Mouse (Mus musculus): Measurements from ENCODE around the gene Nkd1.

Nkd1 gene

DNA sequence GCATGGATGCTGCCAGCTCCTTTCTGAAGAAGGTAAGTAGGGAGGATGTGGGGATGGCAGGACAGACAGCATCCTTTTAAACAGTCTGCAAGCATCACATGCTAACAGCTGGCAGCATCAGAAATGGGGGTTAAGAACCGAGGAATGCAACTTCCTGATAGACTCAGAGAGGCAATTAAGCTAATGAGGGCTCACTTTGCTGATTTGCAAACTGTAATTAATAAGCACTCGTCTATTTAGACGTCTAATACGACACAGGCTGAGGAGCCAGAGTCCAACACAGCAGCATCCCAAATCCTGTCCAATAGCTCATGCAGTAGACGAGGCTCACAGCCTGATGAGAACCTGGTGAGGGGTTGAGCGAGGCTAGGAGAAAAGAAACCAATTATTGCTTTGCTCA is 89.1 kb downstream of the Nkd1 start:
- no peak for DNase-seq (ENCODE audit: extremely low spot score)

DNA sequence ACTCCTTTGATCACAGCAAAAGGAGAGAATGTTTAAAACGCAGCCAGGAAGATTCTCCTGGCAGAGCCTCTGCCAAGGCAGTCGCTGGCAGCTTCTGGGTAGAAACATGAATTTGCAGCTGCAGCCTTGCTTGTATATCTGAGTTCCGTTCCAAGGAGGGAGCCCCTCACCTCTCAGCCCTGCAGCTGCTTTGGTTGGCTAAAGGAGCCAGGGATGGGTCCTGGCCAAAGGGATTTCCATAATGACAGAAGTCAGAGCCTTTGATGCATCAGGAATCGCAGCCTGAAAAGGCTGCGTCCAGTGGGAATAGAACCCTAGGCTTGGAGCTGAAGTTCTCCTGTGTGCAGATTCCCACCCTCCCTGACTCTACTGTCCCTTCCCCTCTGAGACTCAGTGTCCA is 93.8 kb downstream of the Nkd1 start:
- DNase-seq (ENCODE audit: extremely low spot score): no peak

DNA sequence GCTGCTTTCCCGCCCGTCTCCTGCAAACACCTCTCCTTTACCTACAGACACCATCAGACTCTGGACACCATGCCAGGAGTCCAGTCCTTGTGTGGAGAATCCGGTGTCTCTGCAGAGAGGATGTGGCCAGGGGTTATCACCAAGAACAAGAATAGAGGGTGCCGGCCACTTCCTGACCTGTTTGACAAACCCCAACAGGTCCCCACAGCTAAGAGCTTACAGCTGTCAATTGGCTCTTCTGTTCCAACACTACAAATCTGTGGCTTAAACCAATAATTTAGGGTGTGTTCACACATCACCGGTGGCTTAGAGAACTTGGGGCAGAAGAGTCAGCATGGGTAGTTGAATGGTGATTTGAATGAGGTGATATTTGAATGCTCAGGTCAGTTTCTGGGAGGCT is 97.5 kb downstream of the Nkd1 start:
- no peak for DNase-seq (ENCODE audit: extremely low spot score)

DNA sequence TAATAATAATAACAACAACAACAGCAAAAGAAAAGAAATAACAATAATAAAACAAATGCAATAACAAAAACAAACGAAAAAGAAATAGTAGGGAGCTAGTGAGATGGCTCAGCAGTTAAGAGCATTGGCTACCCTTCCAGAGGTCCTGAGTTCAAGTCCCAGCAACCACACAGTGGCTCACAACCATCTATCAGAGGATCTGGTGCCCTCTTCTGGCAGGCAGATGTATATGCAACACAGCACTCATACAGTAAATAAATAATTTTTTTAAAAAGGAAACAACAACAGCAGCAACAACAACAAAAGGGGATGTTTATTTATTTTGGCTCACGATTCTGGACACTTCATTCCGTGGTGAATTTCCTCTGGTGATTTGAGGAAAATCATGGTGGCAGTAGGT is 98.4 kb downstream of the Nkd1 start:
- no peak for DNase-seq (ENCODE audit: extremely low spot score)

DNA sequence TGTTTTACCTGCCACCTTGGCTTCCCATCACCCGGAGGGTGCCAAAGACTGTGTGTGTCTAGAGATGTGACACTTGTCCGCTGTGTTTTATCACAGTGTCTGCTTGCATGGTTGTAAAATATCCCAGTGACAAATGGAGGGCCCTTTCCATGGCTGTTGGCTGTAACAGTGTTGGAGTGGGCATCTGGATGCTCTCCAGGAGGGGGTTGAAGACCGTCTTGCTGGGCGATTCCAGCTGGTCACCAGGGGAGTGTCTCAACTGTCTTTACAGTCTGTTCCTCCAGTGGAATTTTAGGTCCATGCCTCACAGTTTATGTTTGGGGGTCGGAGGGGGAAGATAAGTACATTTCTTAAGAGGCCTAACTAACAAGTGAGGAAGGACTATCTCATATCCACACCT is 99.8 kb downstream of the Nkd1 start:
- DNase-seq (ENCODE audit: extremely low spot score): no peak

DNA sequence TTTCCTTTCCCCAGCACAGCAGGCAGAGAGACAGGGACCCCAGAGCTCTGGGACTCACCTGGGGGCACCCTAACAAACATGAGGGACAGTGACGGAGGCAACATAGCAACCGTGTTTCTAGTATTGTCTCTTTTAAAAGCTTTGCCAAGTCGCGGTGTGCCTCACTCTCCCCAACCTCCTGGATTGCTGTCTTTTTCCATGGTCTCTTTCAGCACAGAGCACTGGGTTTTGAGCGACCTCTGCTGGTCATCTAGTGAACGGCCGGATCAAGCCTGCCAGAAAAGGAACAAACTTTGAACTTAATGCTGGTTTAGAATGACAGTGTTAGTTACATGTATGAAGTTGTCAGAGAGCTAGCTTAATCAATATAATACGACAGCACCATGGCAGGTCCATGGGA is 100.3 kb downstream of the Nkd1 start:
- peak; percentile 81 for DNase-seq (ENCODE audit: extremely low spot score)

DNA sequence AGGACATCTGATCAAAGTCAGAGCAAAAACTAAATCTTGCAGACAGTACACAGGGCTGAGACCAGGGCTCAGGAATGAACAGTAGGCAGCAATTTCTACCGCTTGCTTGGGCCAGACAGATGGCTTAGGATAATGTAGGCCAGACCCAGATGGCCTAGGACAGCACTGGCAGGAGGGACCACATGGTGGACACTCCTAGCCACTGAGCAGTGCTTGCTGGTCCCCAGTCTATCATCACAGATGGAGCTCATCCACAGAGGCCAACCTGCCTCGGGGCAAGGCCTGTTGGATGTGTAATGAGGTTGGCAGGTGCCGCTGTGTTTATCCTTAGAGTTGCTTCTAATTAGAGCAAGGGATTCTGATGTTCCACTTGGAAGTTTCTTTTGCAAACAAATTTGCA is 102.2 kb downstream of the Nkd1 start:
- no peak for DNase-seq (ENCODE audit: extremely low spot score)

DNA sequence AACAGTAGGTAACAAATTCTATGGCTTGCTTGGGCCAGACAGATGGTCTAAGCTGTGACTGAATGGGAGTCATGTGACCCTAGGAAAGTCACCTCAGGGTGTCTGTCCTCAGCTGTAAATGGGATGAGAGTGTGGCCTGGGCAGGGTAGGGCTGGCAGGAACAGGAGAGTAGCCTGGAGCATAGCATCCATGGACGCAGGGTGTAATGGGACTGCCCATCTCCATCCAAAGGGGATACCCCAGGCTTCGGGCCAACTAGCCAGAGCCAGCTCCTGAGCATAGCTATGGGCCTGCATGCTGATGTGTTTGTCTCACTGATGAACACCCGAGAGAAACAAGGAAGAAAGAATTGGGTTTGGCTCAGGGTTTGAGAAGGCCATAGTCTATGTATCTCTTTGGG is 103.1 kb downstream of the Nkd1 start:
- no peak for DNase-seq (ENCODE audit: extremely low spot score)

DNA sequence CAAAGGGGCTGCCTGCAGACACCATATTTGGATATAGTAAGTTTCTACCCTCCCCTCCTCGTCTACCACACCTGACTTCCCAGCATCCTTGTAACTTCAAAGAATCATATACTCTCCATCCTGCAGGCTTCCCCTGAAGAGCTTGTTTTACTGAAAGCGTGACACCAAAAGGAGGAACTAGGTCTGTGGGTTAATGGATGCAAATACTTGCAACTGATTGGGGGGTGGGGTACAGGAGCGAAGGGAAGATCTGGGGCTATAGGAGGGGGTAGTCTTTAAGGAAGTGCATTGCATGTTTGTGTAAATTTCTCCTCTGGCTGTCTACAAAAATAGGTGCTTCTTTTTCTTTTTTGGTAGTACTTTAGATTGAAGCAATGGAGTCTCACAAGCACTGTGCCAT is 105.3 kb downstream of the Nkd1 start:
- no peak for DNase-seq (ENCODE audit: extremely low spot score)

DNA sequence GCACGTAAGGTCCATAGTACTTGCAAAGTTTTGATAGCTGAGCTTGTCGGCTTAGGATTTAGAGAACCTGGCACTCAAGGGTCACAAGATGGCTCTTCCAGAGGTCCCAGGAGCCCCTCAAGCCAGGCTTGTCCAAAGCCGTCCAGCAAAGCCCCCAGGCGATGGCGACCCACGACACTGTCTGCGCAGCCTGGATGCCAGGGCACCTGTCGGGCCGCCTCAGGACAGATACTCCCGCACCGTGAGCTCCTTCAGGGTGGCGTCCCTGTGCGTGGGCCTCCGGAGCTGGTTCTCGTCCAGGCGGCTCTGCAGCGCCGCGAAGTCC is 105.7 kb downstream of the Nkd1 start:
- no peak for DNase-seq (ENCODE audit: extremely low spot score)

DNA sequence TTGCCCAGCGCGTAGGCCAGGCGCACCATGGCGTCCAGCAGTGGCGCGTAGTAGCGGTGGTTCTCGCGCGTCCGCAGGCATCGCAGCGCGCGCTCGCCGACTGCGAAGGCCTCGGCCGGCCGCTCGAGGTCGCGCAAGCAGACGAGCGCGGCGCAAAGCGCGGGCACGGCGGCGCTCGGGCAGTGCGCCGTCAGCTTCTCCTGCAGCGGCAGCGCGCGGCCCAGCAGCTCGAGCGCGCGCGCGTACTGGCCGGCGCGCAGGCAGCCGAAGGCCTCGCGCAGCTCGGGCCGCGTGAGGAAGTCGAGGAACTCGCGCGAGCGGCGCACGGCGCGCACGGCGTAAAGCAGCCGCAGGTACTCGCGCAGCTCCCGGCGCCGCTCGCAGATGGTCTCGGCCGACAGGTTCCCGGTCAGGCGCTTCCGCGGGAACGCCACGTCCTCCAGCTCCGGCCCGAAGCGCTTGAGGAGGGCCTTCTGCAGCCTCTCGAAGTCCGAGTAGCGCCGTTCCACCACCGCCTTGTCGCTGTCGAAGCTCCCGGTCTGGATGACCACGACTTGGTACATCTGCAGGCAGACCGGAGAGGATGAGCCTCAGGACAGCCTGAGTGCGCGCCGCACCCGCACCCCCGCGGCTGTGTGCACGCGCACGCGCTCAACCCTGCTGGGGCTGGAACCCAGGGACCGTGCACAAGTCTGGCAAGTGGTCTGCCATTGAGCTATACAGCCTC is 106.3 kb downstream of the Nkd1 start:
- peak; percentile 77 for DNase-seq (ENCODE audit: extremely low spot score)

DNA sequence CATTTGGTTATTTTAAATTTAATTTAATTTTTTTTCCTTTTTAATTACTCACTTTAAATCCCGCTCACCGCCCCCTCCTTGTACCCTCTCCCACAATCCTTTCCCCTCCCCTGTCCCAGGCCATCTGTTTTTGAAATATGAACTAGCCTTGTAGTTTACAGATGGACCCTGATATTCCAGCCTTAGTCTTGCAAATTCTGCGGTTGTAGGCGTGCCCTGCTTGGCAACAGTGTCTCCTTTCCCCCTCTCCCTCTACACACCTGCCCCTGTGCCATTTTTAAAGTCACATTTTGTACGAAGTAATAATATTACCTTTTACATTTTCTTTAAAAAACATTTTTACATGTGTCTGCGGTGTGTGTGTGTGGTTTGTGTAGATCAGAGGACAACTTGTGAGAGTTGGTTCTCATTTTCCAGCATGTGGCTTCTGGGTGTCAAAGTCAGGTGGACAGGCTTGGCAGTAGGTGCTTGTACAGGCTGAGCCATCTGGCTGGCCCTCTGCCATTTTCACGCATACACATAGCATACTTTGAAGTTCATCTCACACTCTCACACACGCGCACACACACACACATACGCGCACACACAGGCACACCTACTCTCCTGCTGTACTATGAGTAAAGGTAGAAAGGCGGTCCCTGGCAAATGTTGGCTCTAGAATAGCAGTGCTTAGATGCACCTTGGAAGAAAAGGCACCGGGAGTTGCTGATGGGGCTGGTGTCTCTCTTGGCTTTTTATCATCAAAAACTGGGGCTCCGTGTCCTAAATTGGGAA is 107.0 kb downstream of the Nkd1 start:
- no peak for DNase-seq (ENCODE audit: extremely low spot score)

DNA sequence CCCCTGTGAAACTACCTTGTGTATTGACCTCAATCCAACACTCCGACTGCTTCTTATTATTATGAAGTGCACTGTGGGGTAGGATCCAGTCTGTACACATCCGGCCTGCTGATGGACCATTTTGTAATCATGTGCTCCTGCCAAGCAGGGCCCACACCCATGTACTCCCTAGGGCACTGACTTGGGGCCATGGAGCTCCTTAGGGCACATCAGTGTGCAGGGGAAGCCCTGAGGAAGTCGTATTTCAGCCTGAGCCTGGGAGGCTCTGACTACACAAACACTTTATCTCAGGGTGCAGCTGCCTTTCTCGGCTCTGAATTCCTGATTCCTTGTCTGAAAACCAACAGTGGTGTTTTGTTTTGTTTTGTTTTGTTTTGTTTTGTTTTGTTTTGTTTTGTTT is 109.1 kb downstream of the Nkd1 start:
- no peak for DNase-seq (ENCODE audit: extremely low spot score)

DNA sequence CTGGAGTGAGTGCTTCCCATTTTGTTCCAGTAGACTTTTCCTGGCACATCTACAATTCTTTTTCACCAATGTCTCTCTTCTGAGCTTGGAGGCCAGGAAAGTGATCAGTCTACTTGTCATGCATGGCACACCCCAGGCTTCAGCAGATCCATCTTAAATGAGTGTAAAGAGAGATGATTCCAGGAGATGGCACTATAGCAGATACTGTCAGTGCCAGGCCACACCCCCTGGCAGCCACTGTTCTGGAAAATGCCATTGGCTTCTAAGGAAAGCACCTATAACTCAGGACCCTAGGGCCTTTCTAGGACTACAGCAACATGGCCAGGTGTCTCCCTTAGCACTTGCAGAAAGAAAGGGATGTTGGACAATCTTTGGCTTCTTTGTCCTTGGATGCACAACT is 109.9 kb downstream of the Nkd1 start:
- no peak for DNase-seq (ENCODE audit: extremely low spot score)

DNA sequence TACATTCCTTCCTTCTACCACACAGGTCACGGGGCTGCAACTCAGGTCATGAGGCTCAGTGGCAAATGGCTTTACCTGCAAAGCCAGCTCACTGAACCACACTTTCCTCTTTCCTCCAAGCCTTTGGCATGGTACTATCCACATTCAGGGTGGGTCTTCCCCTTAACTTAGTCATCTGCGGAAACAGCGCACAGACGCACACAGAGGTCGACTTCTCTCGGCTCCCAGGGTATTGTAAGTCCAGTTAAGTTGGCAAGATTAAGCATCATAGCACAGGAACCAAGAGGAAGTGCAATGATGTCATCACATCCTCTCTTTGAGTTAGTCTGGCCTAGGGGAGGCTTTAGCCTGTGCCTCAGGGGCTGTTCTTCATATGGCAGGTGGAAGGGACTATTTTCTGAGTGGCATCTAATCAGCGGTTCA is 112.2 kb downstream of the Nkd1 start:
- no peak for DNase-seq (ENCODE audit: extremely low spot score)

DNA sequence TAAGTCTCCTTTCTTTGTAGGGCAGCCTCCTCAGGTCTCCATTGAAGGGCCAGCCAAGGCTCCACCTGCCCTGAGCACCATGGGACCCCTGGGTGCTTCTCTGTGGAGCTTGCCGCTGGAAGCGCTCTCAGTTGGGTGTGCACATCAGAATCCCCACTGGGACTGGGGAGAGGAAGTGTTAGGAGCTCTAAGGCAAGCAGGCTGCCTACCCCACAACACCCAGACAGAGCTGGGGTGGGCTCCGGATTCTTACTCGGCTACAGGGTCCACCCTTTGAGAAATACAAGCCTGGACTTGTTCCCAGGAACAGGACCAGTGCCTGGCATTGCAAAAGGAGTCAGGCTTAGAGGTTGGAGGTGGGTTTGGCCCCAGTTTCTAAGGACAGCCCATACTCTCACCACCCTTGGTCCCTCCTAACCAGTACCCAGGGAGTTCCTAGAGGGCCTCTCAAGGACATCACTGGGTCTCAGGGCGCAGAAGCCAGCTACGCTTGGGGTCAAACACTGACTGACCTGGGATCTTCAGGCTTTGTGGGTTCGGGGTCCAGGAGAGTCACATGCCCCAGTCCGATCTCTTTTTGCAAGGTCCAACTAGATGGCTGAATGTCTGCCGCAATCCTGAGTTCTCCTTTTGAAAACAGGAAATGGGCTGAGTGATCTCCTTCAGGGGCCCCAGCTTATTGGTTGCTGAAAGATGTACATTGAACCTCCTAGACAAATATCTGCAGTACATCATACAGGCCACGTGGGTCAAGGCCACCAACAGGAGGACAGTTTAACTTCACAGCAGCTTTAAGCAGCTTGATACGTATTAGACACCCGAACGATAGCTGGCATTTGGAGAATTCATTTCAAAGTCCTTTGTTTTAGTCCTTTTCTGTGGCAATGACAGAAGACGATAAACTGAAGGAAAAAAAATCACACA is 114.6 kb downstream of the Nkd1 start, which contains the start of gene Snx20:
Snx20 (minus strand) TSS at position 655 of the 924 bp plus-strand sequence.
- DNase-seq (ENCODE audit: extremely low spot score): no peak

DNA sequence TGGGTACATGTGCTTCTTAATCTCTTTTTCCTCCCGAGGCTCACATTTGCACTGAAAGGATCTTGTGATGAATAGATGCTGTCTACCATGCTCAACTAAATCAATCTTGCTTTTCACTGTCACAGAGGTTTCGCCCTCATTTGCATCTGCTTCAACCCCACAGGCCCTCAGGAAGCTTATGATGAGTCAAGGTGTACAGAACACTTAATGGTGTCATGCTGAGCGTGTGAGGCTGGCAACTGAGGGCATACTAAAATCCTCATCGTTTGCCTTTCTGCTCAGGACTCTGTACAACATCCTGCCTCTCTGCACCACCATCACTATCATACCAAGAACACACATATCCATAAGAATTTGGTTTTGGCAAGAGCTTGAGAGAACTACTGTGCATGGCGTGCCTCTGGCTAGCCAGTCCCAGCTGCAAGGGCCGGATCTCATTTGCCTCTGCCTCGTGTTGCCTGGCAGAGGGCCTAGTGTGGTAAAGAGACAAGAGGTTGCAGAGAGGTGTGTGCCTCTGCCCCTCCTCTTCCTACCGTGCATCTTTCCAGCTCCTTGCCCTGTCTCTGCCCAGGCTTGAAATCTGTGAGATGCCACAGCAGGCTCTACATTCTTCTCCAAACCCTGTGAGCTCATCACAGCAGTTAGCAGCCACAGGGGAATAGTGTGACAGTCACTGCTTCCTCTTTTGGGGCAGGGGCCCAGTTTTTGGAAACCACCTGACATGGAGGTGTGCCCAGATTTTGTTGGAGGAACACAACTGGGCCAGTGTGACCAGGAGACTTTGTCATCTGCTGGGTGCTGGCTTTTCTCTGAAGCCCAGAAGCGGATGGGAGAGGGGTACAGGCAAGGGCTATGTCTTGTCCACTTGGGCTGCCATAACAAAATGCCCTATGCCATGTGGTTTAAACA is 116.2 kb downstream of the Nkd1 start:
- DNase-seq (ENCODE audit: extremely low spot score): no peak

DNA sequence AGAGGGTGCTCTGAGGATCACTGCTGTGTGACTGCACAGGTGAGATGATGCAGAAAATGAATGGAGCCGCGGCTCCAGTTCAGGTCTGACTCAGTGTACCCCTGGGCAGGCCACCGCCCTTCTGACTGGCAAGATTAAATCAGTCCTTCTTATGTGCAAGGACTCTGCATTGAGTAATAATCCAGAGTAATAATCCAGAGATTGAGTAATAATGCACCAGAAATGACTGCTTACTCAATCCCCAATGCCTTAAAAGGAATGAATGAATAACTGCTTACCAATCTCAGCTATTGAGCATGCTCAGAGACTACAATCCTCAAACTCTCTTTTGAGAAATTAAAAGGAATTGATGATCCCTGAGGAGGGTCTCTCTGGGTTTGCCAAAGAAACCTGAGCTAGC is 117.8 kb downstream of the Nkd1 start:
- no peak for DNase-seq (ENCODE audit: extremely low spot score)

DNA sequence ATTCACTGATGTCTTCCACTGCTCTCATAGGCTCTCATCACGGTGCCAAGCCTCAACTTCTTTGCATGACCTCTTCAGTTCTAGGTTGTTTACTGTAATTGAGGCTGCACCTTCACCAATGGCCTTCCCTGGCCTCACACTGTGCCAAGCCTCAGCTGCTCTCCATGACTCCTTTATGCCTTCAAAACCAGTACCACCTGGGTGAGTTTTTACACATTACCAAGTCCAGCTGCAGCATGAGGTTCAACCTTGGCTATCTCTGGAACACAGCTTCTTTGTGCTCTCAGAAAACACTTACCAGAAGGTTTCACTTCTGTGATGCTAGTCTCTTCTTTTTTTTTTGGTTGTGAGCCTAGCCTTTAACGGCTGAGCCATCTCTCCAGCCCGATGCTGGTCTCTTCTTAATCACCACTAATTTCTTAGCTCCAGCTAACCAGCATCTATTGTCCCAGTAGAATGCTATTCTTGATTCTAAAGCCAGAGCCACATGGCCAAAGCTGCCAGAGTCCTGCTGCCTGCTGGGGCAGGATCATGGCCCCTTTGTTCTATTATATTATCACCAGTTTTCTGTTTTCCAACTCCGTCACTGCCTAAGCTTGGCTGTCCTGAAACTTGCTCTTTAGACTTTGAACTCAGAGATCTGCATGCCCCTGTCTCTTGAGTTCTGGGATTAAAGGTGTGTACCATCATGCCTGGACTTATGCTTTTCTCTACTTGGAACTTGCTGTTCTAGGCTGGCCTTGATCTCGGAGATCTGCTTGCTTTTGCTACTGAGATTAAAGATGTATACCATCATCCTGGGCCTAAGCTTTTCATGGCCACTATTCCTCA is 121.8 kb downstream of the Nkd1 start:
- DNase-seq (ENCODE audit: extremely low spot score): no peak

Measured in embryo, embryonic 9.5 days (tissue).